Mouse (Mus musculus) c-Kit-negative CD71-positive TER-119-positive erythroid progenitor cells, embryonic 14.5 days (primary cell): Measurements from ENCODE around the gene Ticrr.

ENCODE experiments used
- DNase-seq: peaks from one replicate; pipeline ENCODE4 v3.0.0-alpha.2; 2013; ENCODE audit warnings: low read depth, low spot score

The Ticrr gene

GRCm38 (mm10) chr7:79659578-79660290 lies at the start of gene Ticrr:
TSS of gene Ticrr (plus strand) at chr7:79660196.
- DNase-seq: peak; percentile 96

DNA sequence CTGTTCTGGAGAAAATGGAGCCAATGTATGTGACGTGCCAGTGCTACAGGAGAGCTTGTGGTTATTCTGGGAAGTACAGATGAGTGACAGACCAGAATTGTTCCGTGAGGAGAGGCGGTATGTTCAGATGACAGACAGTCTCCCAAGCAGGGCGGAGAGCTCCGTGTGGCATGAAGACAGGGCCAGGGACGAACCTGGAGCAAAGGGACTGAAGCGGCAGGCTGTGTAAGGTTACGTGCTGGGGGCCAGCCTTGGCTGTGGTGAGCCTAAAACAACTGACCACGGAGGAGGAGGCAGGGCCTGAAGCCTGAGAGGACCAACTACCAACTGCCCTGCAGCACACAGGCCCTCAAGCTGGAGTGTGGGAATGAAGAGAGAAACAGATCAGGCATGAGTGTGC lies 48.1 kb upstream of the Ticrr start:
- DNase-seq: no peak

- peak; percentile 9 for DNase-seq
These were observed 47.2 kb upstream of the Ticrr start for GRCm38 (mm10) chr7:79612783-79613182.

DNA sequence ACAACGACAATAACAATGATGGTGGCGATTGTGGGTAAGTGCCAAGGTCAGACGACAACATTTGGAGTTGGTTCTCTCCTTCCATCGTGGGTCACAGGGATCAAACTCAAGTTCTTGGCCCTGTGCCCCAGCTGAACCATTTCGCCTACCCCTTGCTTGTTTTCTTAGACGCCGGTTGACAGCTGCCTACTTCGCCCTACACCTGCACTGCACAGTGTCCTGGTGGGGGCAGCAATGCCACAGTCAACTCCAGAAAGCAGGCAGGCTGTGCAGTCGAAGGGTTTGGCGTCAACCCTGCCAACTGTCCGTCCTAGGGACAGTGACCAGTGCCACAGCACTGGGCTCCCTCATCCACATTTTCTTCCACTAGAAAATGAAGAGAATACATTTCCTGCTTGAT lies 46.7 kb upstream of the Ticrr start:
- DNase-seq: no peak

DNA sequence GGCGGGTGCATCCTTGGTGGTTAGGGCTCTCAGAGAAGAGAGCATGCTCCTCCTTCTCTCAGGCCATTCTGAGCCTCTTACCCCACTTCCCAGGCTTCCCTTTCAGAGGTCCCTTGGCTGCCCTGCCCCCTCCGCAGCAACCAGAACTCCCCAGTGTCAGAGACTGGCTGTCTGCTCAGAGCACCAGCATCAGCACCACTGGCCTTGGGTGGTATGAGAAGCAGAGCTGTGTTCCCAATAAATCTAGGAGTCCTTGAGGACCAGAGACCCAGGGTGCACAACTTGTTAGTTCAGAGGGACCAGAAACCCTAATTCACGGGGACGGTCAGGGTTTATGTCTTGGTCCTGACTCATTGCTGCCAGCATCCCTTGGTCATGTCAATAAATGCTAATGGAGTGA lies 45.0 kb upstream of the Ticrr start:
- no peak for DNase-seq

DNA sequence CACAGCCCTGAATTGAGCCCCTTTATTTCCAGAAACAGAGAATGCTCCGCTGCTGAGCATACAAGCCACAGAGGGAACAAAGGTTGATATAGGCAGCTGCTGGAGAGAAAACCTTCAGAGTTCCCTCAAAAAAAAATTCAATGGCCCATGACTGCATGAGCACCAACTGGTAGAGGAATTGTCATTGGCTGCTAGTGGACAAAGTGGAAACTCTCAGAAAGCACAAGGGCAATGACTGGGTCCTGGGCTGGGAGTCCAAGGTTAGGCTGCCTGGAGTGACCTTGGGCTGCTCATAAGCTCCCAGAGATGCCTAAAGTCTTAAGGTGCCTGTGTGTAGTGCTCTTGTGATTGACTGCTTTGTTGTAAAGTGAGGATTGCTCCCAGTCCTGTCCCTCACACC lies 44.1 kb upstream of the Ticrr start:
- no peak for DNase-seq

- no peak for DNase-seq
These were observed 42.6 kb upstream of the Ticrr start, which contains the start of gene Rhcg for GRCm38 (mm10) chr7:79617418-79617817. TSS of gene Rhcg (minus strand) at chr7:79617657.

- no peak for DNase-seq
These were observed 40.5 kb upstream of the Ticrr start for GRCm38 (mm10) chr7:79619493-79619892.

DNA sequence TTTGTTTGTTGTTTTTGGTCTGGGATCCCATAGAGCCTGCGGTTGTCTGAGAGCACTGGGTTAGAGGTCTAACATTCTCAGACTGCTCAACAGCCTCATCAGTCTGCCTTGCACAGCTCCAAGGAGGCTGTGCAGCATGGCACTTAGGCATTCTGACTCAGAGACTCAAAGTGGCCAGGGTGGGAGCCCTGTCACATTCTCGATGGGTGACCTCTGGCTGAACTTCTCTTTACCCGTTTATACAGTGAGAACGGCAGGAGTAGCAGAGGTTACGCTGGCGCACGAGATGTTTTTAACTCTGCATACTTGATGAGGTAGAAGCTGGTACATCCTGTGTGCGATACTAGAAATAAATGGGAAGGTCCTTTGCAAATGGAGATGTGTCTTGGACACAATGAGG lies 36.9 kb upstream of the Ticrr start:
- no peak for DNase-seq

DNA sequence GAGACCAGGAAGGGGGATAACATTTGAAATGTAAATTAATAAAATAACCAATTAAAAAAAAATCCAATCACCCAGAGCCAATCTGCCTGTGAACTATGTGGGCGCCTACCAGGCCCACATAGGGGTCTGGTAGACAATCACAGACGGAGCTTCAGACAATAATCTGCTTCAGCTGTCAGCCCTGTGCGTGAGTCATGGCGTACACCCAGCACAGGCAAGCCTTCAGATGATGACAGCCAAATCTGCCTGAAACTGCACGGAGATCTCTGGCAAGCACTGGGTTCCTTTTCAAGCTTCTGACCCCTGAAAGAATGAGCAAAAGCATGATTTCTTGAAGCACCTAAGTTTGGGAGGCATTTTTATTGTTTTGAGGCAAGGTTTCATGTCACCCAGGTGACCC lies 33.8 kb upstream of the Ticrr start:
- DNase-seq: no peak

GRCm38 (mm10) chr7:79628271-79628913 lies 31.6 kb upstream of the Ticrr start:
- no peak for DNase-seq

DNA sequence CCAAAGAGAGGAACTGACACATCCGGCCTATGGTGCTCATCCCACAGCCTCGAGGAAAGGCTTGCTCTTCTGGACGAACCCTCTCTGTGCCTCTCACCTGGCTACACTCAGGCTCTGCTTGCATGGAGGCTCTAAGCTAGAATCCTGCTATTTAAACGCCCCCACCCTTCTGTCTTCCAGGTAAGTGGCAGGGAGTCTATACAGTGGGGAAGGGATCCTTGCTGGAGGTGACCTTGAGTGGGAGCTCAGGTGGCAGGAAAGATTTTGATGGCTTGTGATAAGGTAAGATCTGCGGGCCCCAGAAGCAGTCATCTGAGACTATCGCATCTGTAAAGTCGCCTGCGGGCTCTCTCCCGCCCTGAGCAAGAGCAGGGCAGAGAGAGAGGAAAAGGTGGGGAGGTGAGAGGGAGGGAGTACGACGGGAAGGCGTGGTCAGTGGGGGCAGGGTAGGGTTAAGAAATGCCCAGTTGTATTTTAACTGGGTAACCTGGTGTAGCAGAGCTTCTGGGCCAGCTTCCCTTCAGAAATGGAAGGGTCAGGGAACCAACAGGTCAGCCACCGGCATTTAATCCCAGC lies 28.1 kb upstream of the Ticrr start:
- no peak for DNase-seq

GRCm38 (mm10) chr7:79647233-79647632 lies 12.8 kb upstream of the Ticrr start:
- DNase-seq: no peak

- DNase-seq: peak; percentile 26
These were observed 11.0 kb upstream of the Ticrr start for GRCm38 (mm10) chr7:79649005-79649404.

DNA sequence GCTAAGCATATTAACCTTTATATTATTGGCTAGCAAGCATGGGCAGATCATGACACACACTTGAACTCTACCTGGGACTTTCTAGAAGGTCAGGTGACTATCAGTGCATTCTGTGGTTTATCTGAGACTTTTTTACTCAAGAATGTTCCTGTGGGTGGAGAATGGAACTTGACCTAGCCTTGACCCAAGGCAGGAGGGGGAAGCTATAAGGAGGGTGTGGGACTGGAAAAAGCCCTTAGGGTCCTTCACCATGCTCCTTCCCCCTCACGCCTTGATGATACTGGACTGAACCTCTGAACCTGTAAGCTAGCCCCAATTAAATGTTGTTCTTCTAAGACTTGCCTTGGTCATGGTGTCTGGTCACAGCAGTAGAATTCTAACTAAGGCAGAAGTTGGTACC lies 5.8 kb upstream of the Ticrr start:
- no peak for DNase-seq

- no peak for DNase-seq
These were observed 5.4 kb upstream of the Ticrr start for GRCm38 (mm10) chr7:79654586-79654985.

DNA sequence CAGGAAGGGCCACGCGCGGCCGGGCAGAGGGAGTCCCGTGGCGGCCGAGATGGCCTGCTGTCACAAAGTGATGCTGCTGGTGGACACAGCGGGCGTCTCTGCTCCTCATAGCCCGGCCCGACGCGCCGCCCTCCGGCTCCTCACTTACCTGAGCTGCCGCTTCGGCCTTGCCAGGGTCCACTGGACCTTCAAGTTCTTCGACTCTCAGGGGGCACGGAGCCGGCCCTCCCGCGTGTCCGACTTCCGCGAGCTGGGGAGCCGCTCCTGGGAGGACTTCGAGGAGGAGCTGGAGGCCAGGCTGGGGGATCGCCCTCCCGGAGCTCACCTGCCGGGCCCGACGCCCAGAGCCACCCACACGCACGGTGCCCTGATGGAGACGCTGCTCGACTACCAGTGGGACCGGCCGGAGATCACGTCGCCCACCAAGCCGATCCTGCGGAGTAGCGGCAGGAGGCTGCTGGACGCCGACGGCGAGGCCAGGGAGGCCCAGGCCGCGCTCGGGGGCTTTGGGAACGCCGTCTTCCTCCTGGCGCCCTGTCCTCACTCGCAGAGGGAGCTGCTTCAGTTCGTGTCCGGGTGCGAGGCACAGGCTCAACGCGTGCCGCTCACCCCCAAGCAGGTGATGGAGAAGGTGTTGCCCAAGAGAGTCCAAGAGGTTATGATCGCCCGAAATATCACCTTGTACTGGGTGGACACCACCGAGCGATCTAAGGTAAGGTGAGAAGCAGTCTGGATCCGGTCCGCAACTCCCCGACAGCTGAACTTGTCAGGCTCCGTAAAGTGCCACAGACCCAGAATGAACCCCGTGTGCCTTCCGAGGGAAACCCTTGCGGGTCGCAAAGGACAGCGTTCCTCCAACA lies 525 bp downstream of the Ticrr start:
- no peak for DNase-seq

DNA sequence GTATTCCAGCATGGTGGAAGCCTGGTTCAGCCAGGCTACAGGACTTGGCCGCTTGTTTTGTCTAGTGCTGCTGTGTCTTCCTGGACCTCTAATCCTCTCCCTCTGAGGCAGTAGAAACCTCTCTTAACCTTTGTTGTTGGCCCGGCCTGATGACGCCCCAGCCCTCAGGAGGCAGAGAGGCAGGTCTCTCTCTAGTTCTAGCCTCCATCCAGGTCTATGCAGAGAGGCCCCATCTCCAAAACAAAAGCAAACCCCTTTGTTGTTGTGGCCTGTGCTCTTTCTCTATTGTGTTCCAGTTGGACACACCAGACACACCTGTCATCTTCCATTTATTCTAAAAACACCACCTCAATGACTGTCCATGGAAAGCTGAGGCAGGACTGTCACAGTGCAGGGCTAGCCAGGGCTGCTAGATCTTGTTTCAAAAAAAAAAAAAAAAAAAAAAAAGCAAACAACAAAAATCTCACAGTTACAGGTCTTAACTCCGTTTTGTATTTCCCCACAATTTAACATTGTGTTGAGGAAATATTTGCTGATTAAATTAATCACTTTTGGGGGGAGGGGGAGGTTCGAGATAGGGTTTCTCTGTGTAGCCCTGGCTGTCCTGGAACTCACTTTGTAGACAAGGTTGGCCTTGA lies 1.4 kb downstream of the Ticrr start:
- peak; percentile 5 for DNase-seq

GRCm38 (mm10) chr7:79666690-79667089 lies 6.7 kb downstream of the Ticrr start:
- DNase-seq: no peak

GRCm38 (mm10) chr7:79670900-79671604 lies 11.1 kb downstream of the Ticrr start:
- DNase-seq: no peak

- DNase-seq: no peak
These were observed 19.2 kb downstream of the Ticrr start for GRCm38 (mm10) chr7:79679186-79679585.
